Mouse (Mus musculus): ENCODE measurements around the gene Kif3a.

The Kif3a gene

GRCm38 (mm10) chr11:53567224-53568014 is at the start of gene Kif3a:
Gene Kif3a (plus strand): TSS chr11:53567379.
- DNase-seq (ENCODE audit: low spot score) = peak; percentile 95

- no peak for DNase-seq (ENCODE audit: low spot score)
These were observed 48.4 kb upstream of the Kif3a start for GRCm38 (mm10) chr11:53518759-53519158.

- DNase-seq (ENCODE audit: low spot score) = peak; percentile 69
These were observed 47.7 kb upstream of the Kif3a start, which contains the start of gene Sept8 for GRCm38 (mm10) chr11:53519207-53520121. Gene Sept8 (plus strand): TSS chr11:53519257.

DNA sequence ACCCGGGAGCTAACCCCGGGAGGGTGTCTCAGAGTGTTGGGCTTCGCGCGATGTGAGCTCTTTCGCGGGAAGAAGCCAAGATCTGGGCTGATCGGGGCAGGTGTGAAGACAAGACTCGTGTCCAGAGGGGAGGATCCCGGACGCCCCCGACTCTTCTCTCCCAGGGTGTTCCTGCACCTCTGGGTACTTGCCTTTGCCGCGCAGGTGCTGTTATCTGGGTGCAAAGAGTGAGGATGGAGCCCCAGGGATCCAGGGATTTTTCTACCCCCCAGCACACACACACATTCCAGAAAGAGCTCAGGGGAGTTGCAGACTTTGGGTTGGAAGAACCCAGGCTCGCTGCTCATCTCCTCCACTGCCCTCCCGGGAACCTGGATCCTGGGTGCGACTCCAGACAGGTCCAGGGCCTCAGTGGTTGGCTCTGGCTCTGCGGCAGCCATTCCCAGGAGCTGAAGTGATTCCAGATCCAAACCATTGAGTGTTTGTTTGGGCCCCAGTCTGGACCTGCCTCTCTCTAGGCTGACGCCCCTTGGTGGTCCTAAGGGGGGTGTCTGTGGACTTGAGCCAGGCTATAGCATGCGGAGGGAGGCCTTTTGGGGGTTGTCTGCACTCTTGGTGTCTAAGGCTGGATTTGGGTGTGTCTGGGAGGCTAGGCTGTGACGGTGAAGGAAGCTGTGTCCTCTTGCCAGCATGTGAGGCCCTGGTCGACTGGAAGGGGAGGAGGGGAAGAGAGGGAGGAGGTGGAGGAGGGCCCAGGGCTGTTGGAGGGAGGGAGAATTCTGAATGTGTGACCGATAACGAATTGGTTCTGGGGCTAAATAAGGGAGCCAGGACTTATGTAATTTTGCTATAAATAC is 46.8 kb upstream of the Kif3a start:
- peak; percentile 41 for DNase-seq (ENCODE audit: low spot score)

- no peak for DNase-seq (ENCODE audit: low spot score)
These were observed 45.9 kb upstream of the Kif3a start for GRCm38 (mm10) chr11:53521120-53521820.

DNA sequence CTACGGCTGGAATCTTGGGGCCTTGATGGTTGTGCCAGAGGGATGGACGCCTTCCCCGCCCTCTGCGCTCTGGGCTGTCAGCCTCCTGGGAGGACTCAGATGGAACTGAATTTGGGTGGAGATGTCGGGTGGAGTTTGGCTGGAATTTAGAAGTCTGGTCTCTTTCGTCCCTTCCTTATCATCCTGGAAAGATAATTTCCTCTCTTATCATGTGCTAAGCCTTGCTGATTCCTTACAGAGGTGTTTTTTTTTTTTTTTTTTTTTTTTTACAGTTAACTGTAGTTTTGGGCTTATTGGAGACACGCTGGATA is 45.4 kb upstream of the Kif3a start:
- peak; percentile 39 for DNase-seq (ENCODE audit: low spot score)

DNA sequence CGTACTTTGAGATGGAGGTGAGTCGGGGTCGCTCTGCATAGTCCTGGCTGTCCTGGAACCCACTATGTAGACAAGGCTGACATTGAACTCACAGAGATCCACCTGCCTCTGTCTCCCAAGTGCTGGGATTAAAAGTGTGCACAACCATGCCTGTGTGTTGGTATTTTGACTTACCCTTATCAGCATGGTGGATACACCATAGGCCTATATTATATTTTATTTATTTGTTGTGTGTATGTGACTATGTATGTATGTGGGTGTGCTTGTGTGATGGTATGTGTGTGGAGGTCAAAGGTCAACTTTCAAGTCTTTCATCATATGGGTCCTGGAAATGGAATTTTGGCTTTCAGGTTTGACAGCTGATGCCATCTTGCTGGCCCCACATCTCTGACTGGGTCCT is 44.8 kb upstream of the Kif3a start:
- DNase-seq (ENCODE audit: low spot score) = no peak

DNA sequence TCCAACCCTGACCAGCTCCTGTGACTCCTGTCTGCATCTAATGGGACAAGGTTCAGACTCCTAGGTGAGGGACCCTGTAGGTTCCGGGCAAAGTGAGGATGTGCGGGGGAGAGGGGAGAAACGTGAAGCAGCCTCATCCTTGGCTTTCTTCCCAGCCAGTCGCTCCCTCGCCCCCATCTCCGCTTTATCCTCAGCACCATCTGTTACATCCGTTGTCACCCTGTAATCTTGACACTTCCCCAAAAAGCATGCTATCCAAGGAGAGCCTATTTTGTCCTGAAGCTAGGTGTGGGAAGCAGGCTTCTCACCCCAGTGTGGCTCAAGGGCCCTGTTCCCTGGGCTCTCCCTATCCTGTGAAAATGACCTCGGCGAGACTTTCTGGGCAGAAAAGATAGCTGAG is 44.2 kb upstream of the Kif3a start:
- no peak for DNase-seq (ENCODE audit: low spot score)

- no peak for DNase-seq (ENCODE audit: low spot score)
These were observed 43.4 kb upstream of the Kif3a start for GRCm38 (mm10) chr11:53523545-53524405.

DNA sequence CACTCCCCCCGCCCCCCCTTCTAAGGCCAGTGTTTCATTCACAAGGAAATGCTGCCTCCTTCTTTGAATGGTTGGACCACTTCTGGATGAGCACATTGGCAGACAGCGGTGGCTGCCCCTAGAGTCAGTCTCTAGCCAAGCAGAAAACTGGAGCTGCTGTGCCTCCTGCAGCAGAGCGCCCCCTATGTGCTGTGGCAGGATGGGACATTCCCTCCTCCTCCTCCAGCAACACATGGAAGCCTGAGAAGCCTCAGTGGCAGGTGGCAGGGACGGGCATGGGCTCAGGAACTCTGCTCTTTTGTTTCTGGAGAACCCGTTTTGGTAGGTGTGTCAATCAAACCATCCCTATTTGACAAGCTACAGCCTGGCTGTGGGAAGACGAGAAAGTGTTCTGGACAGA is 42.3 kb upstream of the Kif3a start:
- DNase-seq (ENCODE audit: low spot score) = no peak

GRCm38 (mm10) chr11:53525461-53525860 is 41.7 kb upstream of the Kif3a start:
- DNase-seq (ENCODE audit: low spot score) = no peak

DNA sequence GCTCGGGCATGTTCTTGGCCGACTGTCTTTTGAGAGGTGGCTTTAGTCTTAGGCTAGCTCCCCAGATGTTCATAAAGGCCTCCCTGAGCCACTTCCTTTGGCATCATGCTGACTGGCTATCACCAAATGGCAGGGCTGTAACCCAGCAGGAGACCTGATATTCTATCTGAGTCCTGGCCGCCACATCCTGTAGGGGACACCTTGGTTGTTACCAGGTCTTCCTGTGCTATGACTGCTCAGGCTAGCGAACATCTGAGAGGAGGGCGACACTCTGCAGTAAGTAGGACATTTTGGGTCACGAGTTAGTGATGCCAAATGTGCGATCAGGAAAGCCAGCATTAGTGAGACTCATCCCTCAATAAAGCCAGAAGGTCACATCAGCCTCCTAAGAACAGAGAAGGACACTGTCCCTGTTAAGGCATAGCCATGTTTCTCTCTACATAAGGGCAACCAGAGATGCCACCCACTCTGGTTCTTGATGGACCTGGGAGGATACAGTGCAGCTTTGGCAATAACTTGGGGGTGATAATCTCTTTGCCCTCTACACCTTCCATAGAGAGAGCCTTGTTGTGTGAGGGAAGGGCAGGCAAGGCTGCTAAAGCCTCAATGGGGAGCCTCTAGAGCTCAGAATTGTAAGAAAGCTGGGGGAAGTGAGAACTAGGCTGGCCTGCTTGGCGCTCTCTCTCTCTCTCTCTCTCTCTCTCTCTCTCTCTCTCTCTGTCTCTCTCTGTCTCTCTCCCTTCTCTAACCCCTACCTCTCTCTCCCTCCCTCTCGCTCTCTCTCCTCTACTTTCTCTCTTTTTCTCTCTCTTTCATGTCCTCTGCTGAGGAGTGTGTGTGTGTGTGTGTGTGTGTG is 38.6 kb upstream of the Kif3a start:
- DNase-seq (ENCODE audit: low spot score) = no peak

- DNase-seq (ENCODE audit: low spot score) = no peak
These were observed 38.0 kb upstream of the Kif3a start for GRCm38 (mm10) chr11:53529253-53529557.

GRCm38 (mm10) chr11:53530001-53530400 is 37.2 kb upstream of the Kif3a start:
- no peak for DNase-seq (ENCODE audit: low spot score)

GRCm38 (mm10) chr11:53531578-53532230 is 35.5 kb upstream of the Kif3a start:
- DNase-seq (ENCODE audit: low spot score) = no peak

- DNase-seq (ENCODE audit: low spot score) = no peak
These were observed 35.0 kb upstream of the Kif3a start for GRCm38 (mm10) chr11:53532231-53532620.

DNA sequence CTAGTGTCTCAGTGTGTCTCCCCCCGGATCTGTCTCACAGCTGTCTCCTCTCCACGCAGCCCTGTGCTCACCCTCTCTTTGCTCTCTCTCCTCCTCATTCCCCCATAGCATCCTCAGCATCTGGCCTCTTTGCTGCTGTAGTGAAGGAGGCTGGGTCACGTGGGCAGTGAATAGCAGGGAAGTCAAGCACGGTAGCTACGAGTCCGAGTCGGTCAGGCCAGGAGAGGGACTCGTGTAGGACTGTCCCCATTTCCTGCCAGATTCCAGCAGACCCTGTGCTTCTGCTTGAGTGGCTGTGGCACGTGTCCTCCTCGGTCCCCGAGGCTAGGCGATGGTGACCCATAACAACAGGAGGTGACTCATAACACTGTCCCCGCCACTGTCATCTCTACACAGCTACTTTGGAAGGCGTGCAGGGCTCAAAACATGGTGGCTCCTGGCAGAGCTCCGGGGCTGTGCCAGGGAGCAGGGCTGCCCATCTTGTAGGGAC is 28.1 kb upstream of the Kif3a start:
- DNase-seq (ENCODE audit: low spot score) = no peak

- no peak for DNase-seq (ENCODE audit: low spot score)
These were observed 26.8 kb upstream of the Kif3a start for GRCm38 (mm10) chr11:53540394-53540793.

DNA sequence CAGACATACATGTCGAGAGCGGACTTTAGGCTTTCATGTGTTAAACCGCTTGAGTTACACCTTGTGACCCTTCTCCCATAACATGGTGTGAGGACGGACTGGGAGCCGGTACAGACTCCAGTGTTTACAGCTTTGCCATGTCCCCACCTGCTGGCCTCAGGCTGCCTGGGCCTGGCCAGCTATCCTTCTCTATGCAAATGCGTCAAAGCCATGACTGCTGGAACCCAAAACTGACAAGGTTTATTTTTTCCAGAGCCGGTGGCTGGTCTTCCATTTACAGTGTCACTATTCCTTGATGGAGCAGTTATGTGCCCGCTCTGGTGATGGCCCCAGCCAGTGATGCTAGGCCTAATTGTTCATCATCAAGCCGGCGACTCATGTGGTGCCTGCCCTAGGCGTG is 26.0 kb upstream of the Kif3a start:
- DNase-seq (ENCODE audit: low spot score) = no peak

Measured in ovary, postnatal 36 days (tissue).